Mouse (Mus musculus) monocyte, adult 2 months (primary cell): ENCODE results near the gene Bcr.

Experiments used
- DNase-seq, 2 experiments: peaks; one replicate each; pipeline ENCODE4 v3.0.0; 2022; ENCODE audit warnings: low spot score in 2 of 2, low read depth in 1 of 2

Gene Bcr

GRCm38 (mm10) chr10:75125577-75125976, 65.2 kb downstream of the Bcr start:
- no peak for DNase-seq

- peak in 1 of 2 experiments; percentile 12 for DNase-seq
Measured at GRCm38 (mm10) chr10:75129283-75129710, 68.9 kb downstream of the Bcr start.

GRCm38 (mm10) chr10:75130372-75131046, 70.1 kb downstream of the Bcr start:
- DNase-seq, result no peak

- no peak for DNase-seq
Measured at GRCm38 (mm10) chr10:75131625-75132024, 71.2 kb downstream of the Bcr start.

- no peak for DNase-seq
Measured at GRCm38 (mm10) chr10:75134861-75135517, 74.6 kb downstream of the Bcr start.

GRCm38 (mm10) chr10:75135518-75136162, 75.2 kb downstream of the Bcr start:
- DNase-seq, result no peak

GRCm38 (mm10) chr10:75137148-75137547, 76.8 kb downstream of the Bcr start:
- no peak for DNase-seq

- DNase-seq, result no peak
Measured at GRCm38 (mm10) chr10:75145221-75145620, 84.8 kb downstream of the Bcr start.

- peak; percentile 73 for DNase-seq
Measured at GRCm38 (mm10) chr10:75146001-75146400, 85.6 kb downstream of the Bcr start.

GRCm38 (mm10) chr10:75146619-75147018, 86.2 kb downstream of the Bcr start:
- DNase-seq, result no peak

GRCm38 (mm10) chr10:75148295-75148694, 87.9 kb downstream of the Bcr start:
- no peak for DNase-seq

GRCm38 (mm10) chr10:75150361-75150760, 90.0 kb downstream of the Bcr start:
- DNase-seq, result no peak

GRCm38 (mm10) chr10:75151311-75151710, 90.9 kb downstream of the Bcr start:
- DNase-seq, result peak; percentile 26 to 50

- DNase-seq, result no peak
Measured at GRCm38 (mm10) chr10:75156835-75157234, 96.4 kb downstream of the Bcr start.

GRCm38 (mm10) chr10:75157713-75158112, 97.3 kb downstream of the Bcr start:
- no peak for DNase-seq

- no peak for DNase-seq
Measured at GRCm38 (mm10) chr10:75158356-75158755, 98.0 kb downstream of the Bcr start.

GRCm38 (mm10) chr10:75160171-75160900, 99.9 kb downstream of the Bcr start:
- no peak for DNase-seq

- no peak for DNase-seq
Measured at GRCm38 (mm10) chr10:75165825-75166481, 105.6 kb downstream of the Bcr start.

GRCm38 (mm10) chr10:75166601-75167000, 106.2 kb downstream of the Bcr start:
- DNase-seq, result no peak

GRCm38 (mm10) chr10:75170207-75170850, 109.9 kb downstream of the Bcr start:
- no peak for DNase-seq

- no peak for DNase-seq
Measured at GRCm38 (mm10) chr10:75173056-75173455, 112.7 kb downstream of the Bcr start.
